Mouse (Mus musculus): Measurements from ENCODE around the gene Prss53.

DNA sequence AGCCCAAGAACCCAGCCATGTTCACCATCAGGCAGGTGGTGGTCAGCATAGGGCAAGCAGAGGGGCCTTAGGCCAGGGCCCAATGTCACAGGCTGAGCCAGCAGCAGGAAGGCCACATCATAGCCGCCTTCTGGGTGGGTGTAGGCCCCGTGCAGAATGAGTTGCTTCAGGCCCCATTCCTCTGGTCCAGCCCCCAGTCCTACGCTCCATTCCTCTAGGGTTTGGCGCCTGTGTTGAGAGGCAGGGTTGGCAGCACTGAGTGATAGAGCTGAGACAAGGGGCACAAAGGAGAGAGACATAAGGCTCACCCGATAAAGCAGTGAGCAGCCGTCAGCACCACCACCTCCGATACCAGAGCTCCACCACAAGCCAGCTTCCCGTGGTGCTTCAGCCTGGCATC is 3.6 kb downstream of the Prss53 start:
- TF ChIP-seq POLR2A (IDR thresholded peaks at IDR 0.05; ENCODE audit: borderline replicate concordance, control insufficient read depth, low read depth, low read length) (no peak), CTCF (IDR thresholded peaks at IDR 0.05; ENCODE audit: control insufficient read depth, insufficient read depth, low read length) (no peak)
